ENCODE assay signal across 8 mouse cellular contexts in genomic region chr4:150910164-150910951, GRCm38 (mm10). TPM values are rescaled to one million over a fixed set of nuclear protein-coding genes. Genes with fewer than 3 reads are reported as not detected.
DNase-seq lines count a peak whose midpoint lies in the region; ATAC-seq lines count a peak whose summit lies in the region.

No protein-coding gene starts in this region.

- ATAC-seq in forebrain, embryonic 13.5 days: no peak
- ATAC-seq in liver, embryonic 12.5 days: no peak
- ATAC-seq in CD4-positive, CD25-positive, alpha-beta regulatory T cell, adult 4 months: no peak

- peak; percentile 64 for DNase-seq in cerebellum, adult 9-11 months
- DNase-seq in cerebellum, postnatal 10 days: no peak
- peak; percentile 23 for DNase-seq in 3T3-L1 (ENCODE audit: low read depth, low spot score)
- DNase-seq in gastrocnemius, postnatal 36 days: no peak
- DNase-seq in urinary bladder, postnatal 4 days (ENCODE audit: low spot score in 2 of 2): no peak

- H3K4me1 ChIP-seq in forebrain, embryonic 13.5 days: peaks cover 34% of the 10 kb centered on the region
- H3K4me1 ChIP-seq in liver, embryonic 12.5 days: peaks cover 50% of the 10 kb centered on the region

- peak overlapping the region; percentile 76 for H3K4me3 ChIP-seq in forebrain, embryonic 13.5 days
- peak overlapping the region; percentile 72 for H3K4me3 ChIP-seq in liver, embryonic 12.5 days

- no peaks in the 10 kb centered on the region for H3K9me3 ChIP-seq in forebrain, embryonic 13.5 days (replicated peaks)
- H3K9me3 ChIP-seq in liver, embryonic 12.5 days (replicated peaks): no peaks in the 10 kb centered on the region

- H3K36me3 ChIP-seq in forebrain, embryonic 13.5 days (ENCODE audit: poor library complexity, severe bottlenecking): peaks cover 7% of the 10 kb centered on the region
- H3K36me3 ChIP-seq in liver, embryonic 12.5 days: peaks cover 24% of the 10 kb centered on the region

- no peak overlapping the region for H3K9ac ChIP-seq in forebrain, embryonic 13.5 days
- H3K9ac ChIP-seq in liver, embryonic 12.5 days: peak overlapping the region; percentile 80

- H3K4me2 ChIP-seq in forebrain, embryonic 13.5 days: peak overlapping the region; percentile 85
- H3K4me2 ChIP-seq in liver, embryonic 12.5 days: peak overlapping the region; percentile 83

- no peak overlapping the region for H3K27ac ChIP-seq in forebrain, embryonic 13.5 days
- peak overlapping the region; percentile 84 for H3K27ac ChIP-seq in liver, embryonic 12.5 days

- intact Hi-C loops in gastrocnemius, postnatal 36 days (cut with DNase I): no loop called here

- H3K27me3 ChIP-seq in forebrain, embryonic 13.5 days: no peaks in the 10 kb centered on the region
- no peaks in the 10 kb centered on the region for H3K27me3 ChIP-seq in liver, embryonic 12.5 days (replicated peaks)

- 85% methylated on average over 19 of the region's 19 CpGs for WGBS in forebrain, embryonic 13.5 days
- WGBS in liver, embryonic 12.5 days (ENCODE audit: insufficient replicate concordance): 82% methylated on average over 19 of the region's 19 CpGs

RNA-seq across cellular contexts. Expression of gene Park7, which starts 3.9 kb away (rescaled TPM):
- 414 and 420 TPM in 2 replicates for polyA plus RNA-seq in forebrain, embryonic 13.5 days (2015; fragmentation: Nextera tagmentation; extraction: Ambion mirVana)
- 326 and 344 TPM in 2 replicates for polyA plus RNA-seq in liver, embryonic 12.5 days (2016; fragmentation: Nextera tagmentation; extraction: Ambion mirVana)
- polyA plus RNA-seq in CD4-positive, CD25-positive, alpha-beta regulatory T cell, adult 4 months (2017; shearing (Covaris generic)): 100 to 1,000 TPM; 550 to 588 TPM
- total RNA-seq in gastrocnemius, postnatal 36 days (2021): 100 to 1,000 TPM; 795 to 846 TPM

RNA-seq across cellular contexts. Expression of gene Tnfrsf9, which starts 4.0 kb away (rescaled TPM):
- 0.13 and 0.16 TPM in 2 replicates for polyA plus RNA-seq in forebrain, embryonic 13.5 days (2015; fragmentation: Nextera tagmentation; extraction: Ambion mirVana)
- 0.12 TPM in 1 of 2 replicates, not detected in the other for polyA plus RNA-seq in liver, embryonic 12.5 days (2016; fragmentation: Nextera tagmentation; extraction: Ambion mirVana)
- 100 to 1,000 TPM; 209 to 263 TPM for polyA plus RNA-seq in CD4-positive, CD25-positive, alpha-beta regulatory T cell, adult 4 months (2017; shearing (Covaris generic))
- under 1 TPM in 1 of 2 experiments, not detected in 1; 0.30 TPM for total RNA-seq in gastrocnemius, postnatal 36 days (2021)

RNA-seq across cellular contexts. Expression of gene Errfi1, which starts 56.6 kb away (rescaled TPM):
- 13.7 TPM in 2 replicates for polyA plus RNA-seq in forebrain, embryonic 13.5 days (2015; fragmentation: Nextera tagmentation; extraction: Ambion mirVana)
- polyA plus RNA-seq in liver, embryonic 12.5 days (2016; fragmentation: Nextera tagmentation; extraction: Ambion mirVana): 14.7 and 14.9 TPM in 2 replicates
- polyA plus RNA-seq in CD4-positive, CD25-positive, alpha-beta regulatory T cell, adult 4 months (2017; shearing (Covaris generic)): 1 to 10 TPM; 1.4 to 2.7 TPM
- 10 to 100 TPM; 18.2 to 29.9 TPM for total RNA-seq in gastrocnemius, postnatal 36 days (2021)

Comparison
In these comparisons a context has a peak if more than half of its experiments do, and no peak if none do; other contexts are left out.
1. DNase-seq: peak in cerebellum, adult 9-11 months (single experiment) and 3T3-L1 (single experiment); none in cerebellum, postnatal 10 days (0 of 2), gastrocnemius, postnatal 36 days (0 of 2) and urinary bladder, postnatal 4 days (0 of 2).
2. RNA of gene Tnfrsf9, which starts 4.0 kb away (polyA plus RNA-seq): 209 to 263 TPM in CD4-positive, CD25-positive, alpha-beta regulatory T cell, adult 4 months; 0.13 to 0.16 TPM in forebrain, embryonic 13.5 days and 0.12 TPM in liver, embryonic 12.5 days; every median in the first group is over 100 times any median in the second.